Comparison of ENCODE assay signal across 8 mouse cellular contexts in genomic region chr11:24077795-24078705, GRCm38 (mm10). TPM values are rescaled to one million over a fixed set of nuclear protein-coding genes. Genes with fewer than 3 reads are reported as not detected.
A peak's percentile ranks its signal among the peaks of the same experiment; 100 is the strongest.
DNase-seq lines count a peak whose midpoint lies in the region; ATAC-seq and TF ChIP-seq lines count a peak whose summit lies in the region.

Gene Bcl11a (plus strand): TSS chr11:24078056.

- peak within 1 kb of the TSS; percentile 96 for H3K4me3 ChIP-seq in forebrain, embryonic 12.5 days (replicated peaks)
- peak within 1 kb of the TSS; percentile 75 for H3K4me3 ChIP-seq in limb, embryonic 14.5 days (replicated peaks; ENCODE audit: low read length)
- peak within 1 kb of the TSS; percentile 67 for H3K4me3 ChIP-seq in midbrain, embryonic 14.5 days (replicated peaks; ENCODE audit: low read depth, low read length)

- peak in 1 of 2 experiments; percentile 55 for DNase-seq in frontal cortex, adult 2 months (ENCODE audit: extremely low spot score in 1 of 2, low spot score in 1 of 2)
- DNase-seq in frontal cortex, postnatal 36 days (ENCODE audit: low spot score in 2 of 2): no peak
- DNase-seq in adrenal gland, adult (ENCODE audit: inconsistent age in 2 of 2, low spot score in 1 of 2): peak; percentile 73 to 87
- peak; percentile 91 for DNase-seq in hindlimb bud, embryonic 11.5 days (ENCODE audit: extremely low spot score, low read depth, low spot score)
- DNase-seq in limb, embryonic 14.5 days (ENCODE audit: low spot score): peak; percentile 82
- peak; percentile 86 for DNase-seq in midbrain, embryonic 14.5 days

- H3K4me1 ChIP-seq in forebrain, embryonic 12.5 days: peaks cover 40% of the 10 kb centered on the region
- H3K4me1 ChIP-seq in limb, embryonic 14.5 days (ENCODE audit: control insufficient read depth, insufficient read depth, low read length): peaks cover 12% of the 10 kb centered on the region; the same call in 1 of the 2 replicates
- peaks cover 17% of the 10 kb centered on the region; the same call in 1 of the 2 replicates for H3K4me1 ChIP-seq in midbrain, embryonic 14.5 days (ENCODE audit: control insufficient read depth, insufficient read depth, low read length)

- under 1% methylated on average over 39 of the region's 51 CpGs for WGBS in forebrain, embryonic 12.5 days
- WGBS in limb, embryonic 14.5 days: under 1% methylated on average over 40 of the region's 51 CpGs
- WGBS in midbrain, embryonic 14.5 days: under 1% methylated on average over 50 of the region's 51 CpGs

- peak within 1 kb of the TSS; percentile 96 for H3K4me2 ChIP-seq in forebrain, embryonic 12.5 days
- H3K4me2 ChIP-seq in limb, embryonic 14.5 days (replicated peaks; ENCODE audit: low read depth, low read length, severe bottlenecking): peak within 1 kb of the TSS; percentile 95
- H3K4me2 ChIP-seq in midbrain, embryonic 14.5 days (ENCODE audit: low read length): peak within 1 kb of the TSS; percentile 99

- TF ChIP-seq POLR2A in limb, embryonic 14.5 days (IDR thresholded peaks at IDR 0.05; ENCODE audit: borderline replicate concordance, extremely low read depth, insufficient read depth, insufficient read length): peak; percentile 23; the same call in 1 of the 2 replicates

- no peaks in the 10 kb centered on the region for H3K27me3 ChIP-seq in forebrain, embryonic 12.5 days
- H3K27me3 ChIP-seq in limb, embryonic 14.5 days (ENCODE audit: control insufficient read depth, insufficient read depth, low read length): no peaks in the 10 kb centered on the region
- H3K27me3 ChIP-seq in midbrain, embryonic 14.5 days (ENCODE audit: control insufficient read depth, insufficient read depth, low read length): no peaks in the 10 kb centered on the region

- no peaks in the 10 kb centered on the region for H3K9me3 ChIP-seq in forebrain, embryonic 12.5 days
- H3K9me3 ChIP-seq in limb, embryonic 14.5 days (ENCODE audit: control insufficient read depth, low read length): no peaks in the 10 kb centered on the region
- H3K9me3 ChIP-seq in midbrain, embryonic 14.5 days (ENCODE audit: control insufficient read depth, low read length): no peaks in the 10 kb centered on the region

- peak within 1 kb of the TSS; percentile 99 for H3K27ac ChIP-seq in forebrain, embryonic 12.5 days
- peak within 1 kb of the TSS; percentile 97 for H3K27ac ChIP-seq in limb, embryonic 14.5 days (replicated peaks; ENCODE audit: low read depth, low read length)
- peak within 1 kb of the TSS; percentile 96 for H3K27ac ChIP-seq in midbrain, embryonic 14.5 days (replicated peaks; ENCODE audit: low read depth, low read length)

- peak; percentile 71 for ATAC-seq in forebrain, embryonic 12.5 days (ENCODE audit: low FRiP score)
- peak; percentile 68 for ATAC-seq in limb, embryonic 14.5 days (ENCODE audit: low FRiP score, low read depth)
- peak; percentile 55 for ATAC-seq in midbrain, embryonic 14.5 days (ENCODE audit: low FRiP score, low TSS enrichment)
- no peak for ATAC-seq in inflammation-experienced regulatory T-cells, adult 6 months

- H3K36me3 ChIP-seq in forebrain, embryonic 12.5 days (replicated peaks): no peaks in the 10 kb centered on the region
- peaks cover 4% of the 10 kb centered on the region; the same call in 1 of the 2 replicates for H3K36me3 ChIP-seq in limb, embryonic 14.5 days (ENCODE audit: control insufficient read depth, insufficient read depth, low read length)
- H3K36me3 ChIP-seq in midbrain, embryonic 14.5 days (ENCODE audit: control insufficient read depth, insufficient read depth, low read length): no peaks in the 10 kb centered on the region

- H3K9ac ChIP-seq in forebrain, embryonic 12.5 days: peak within 1 kb of the TSS; percentile 98
- peak within 1 kb of the TSS; percentile 96 for H3K9ac ChIP-seq in limb, embryonic 14.5 days (ENCODE audit: low read depth, low read length, severe bottlenecking)
- peak within 1 kb of the TSS; percentile 90 for H3K9ac ChIP-seq in midbrain, embryonic 14.5 days (replicated peaks; ENCODE audit: low read length)

RNA-seq across cellular contexts. Expression of gene Bcl11a, which starts in this region (rescaled TPM):
- polyA plus RNA-seq in frontal cortex, adult 2 months (2012; rRNA removed): 79.7 and 81.5 TPM in 2 replicates
- 129 and 130 TPM in 2 replicates for polyA plus RNA-seq in forebrain, embryonic 12.5 days (2016; fragmentation: Nextera tagmentation; extraction: Ambion mirVana)
- polyA plus RNA-seq in limb, embryonic 14.5 days (2012; rRNA removed): 33.8 and 38.2 TPM in 2 replicates
- polyA plus RNA-seq in limb, embryonic 14.5 days (2014; fragmentation: Nextera tagmentation; extraction: Ambion mirVana): 61.7 and 74.9 TPM in 2 replicates
- polyA plus RNA-seq in midbrain, embryonic 14.5 days (2014; fragmentation: Nextera tagmentation; extraction: Ambion mirVana): 117 and 121 TPM in 2 replicates
- polyA plus RNA-seq in inflammation-experienced regulatory T-cells, adult 6 months (2017; shearing (Covaris generic)): under 1 TPM; 0.35 to 0.51 (median 0.44) TPM

Comparison
In these comparisons a context has a peak if more than half of its experiments do, and no peak if none do; other contexts are left out.
1. RNA of gene Bcl11a (polyA plus RNA-seq): 129 to 130 TPM in forebrain, embryonic 12.5 days, 117 to 121 TPM in midbrain, embryonic 14.5 days, 79.7 to 81.5 TPM in frontal cortex, adult 2 months and 33.8 to 74.9 TPM in limb, embryonic 14.5 days; 0.35 to 0.51 TPM in inflammation-experienced regulatory T-cells, adult 6 months; every median in the first group is over 10 times any median in the second.
2. DNase-seq: peak in adrenal gland, adult (2 of 2), hindlimb bud, embryonic 11.5 days (single experiment), limb, embryonic 14.5 days (single experiment) and midbrain, embryonic 14.5 days (single experiment); none in frontal cortex, postnatal 36 days (0 of 2).
3. Peak in every context shown above with its lines, with median percentiles within 50 percentile points of each other: H3K27ac ChIP-seq, H3K4me2 ChIP-seq, H3K4me3 ChIP-seq and H3K9ac ChIP-seq.